Mouse (Mus musculus): ENCODE data around the gene Tbccd1. TPM values are rescaled to one million over a fixed set of nuclear protein-coding genes. Genes with fewer than 3 reads are reported as not detected.

Tbccd1 gene
- polyA plus RNA-seq, 1 experiment from 2014 or later: 34.0 TPM

DNA sequence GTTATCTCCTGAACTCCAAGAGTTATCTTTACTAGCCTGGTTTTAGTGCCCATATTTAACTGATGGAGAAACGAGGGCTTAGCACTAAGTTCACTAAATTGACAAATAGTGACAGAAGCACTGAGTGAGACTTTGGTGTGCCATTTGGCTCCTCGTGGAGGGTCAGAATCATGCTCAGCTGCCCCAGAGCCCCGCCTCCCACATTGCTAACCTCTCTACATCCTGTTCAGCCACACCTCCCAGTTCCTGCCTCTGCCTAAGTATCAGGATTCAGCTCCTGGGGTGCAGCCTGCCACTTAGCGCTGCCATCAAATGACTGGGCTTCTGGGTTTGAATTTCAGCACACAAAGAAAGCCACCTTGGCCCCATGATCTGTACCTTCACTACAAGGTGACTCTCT lies 27.9 kb upstream of the Tbccd1 start:
- no peak for ATAC-seq (ENCODE audit: low FRiP score, low read depth)
- Histone ChIP-seq H3K27me3 (no peaks in the 10 kb centered on the region; the same call in 1 of the 2 replicates), H3K4me3 (no peak overlapping the region), H3K4me2 (replicated peaks) (no peak overlapping the region), H3K27ac (replicated peaks) (no peak overlapping the region), H3K36me3 (no peaks in the 10 kb centered on the region), H3K4me1 (peaks cover 11% of the 10 kb centered on the region; the same call in 1 of the 2 replicates), H3K9ac (replicated peaks) (no peak overlapping the region), H3K9me3 (no peaks in the 10 kb centered on the region)
- WGBS: 57% methylated on average over 4 of the region's 4 CpGs

DNA sequence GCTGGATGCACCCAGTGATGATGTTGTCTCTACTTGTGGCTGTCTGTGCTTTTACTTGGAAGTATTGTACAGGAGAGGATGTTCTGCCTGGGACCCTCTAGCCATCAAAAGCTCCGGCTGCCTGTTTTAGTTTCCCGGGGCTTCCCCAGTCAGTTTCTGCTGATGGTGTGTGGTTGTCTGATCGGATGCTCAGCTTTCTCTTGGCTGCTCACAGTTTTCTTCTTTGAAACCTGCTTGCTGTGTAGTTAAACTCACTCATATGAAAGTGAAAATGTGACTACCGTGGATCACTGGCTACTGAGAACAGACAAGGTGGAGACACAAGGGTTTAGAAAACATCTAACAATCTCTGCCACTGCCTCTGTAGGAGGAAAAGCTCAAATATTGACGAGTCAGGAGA lies 26.0 kb upstream of the Tbccd1 start:
- 82% methylated on average over 5 of the region's 5 CpGs for WGBS
- H3K4me2 ChIP-seq (replicated peaks): no peak overlapping the region
- no peaks in the 10 kb centered on the region for H3K9me3 ChIP-seq
- no peak overlapping the region for H3K9ac ChIP-seq (replicated peaks)
- no peaks in the 10 kb centered on the region; the same call in 1 of the 2 replicates for H3K27me3 ChIP-seq
- no peak overlapping the region for H3K27ac ChIP-seq (replicated peaks)
- H3K4me3 ChIP-seq: no peak overlapping the region
- no peak for ATAC-seq (ENCODE audit: low FRiP score, low read depth)
- peaks cover 7% of the 10 kb centered on the region; the same call in 1 of the 2 replicates for H3K4me1 ChIP-seq
- no peaks in the 10 kb centered on the region for H3K36me3 ChIP-seq

- H3K9me3 ChIP-seq: no peaks in the 10 kb centered on the region
- WGBS: 70% methylated on average over 4 of the region's 4 CpGs
- no peak for ATAC-seq (ENCODE audit: low FRiP score, low read depth)
These were observed 24.0 kb upstream of the Tbccd1 start for GRCm38 (mm10) chr16:22881487-22881886.

GRCm38 (mm10) chr16:22880900-22881299 lies 23.4 kb upstream of the Tbccd1 start:
- H3K36me3 ChIP-seq: no peaks in the 10 kb centered on the region
- WGBS: 8% methylated on average over 6 of the region's 6 CpGs
- H3K4me3 ChIP-seq: no peak overlapping the region
- H3K27me3 ChIP-seq: no peaks in the 10 kb centered on the region; the same call in 1 of the 2 replicates
- no peaks in the 10 kb centered on the region for H3K9me3 ChIP-seq
- no peak for ATAC-seq (ENCODE audit: low FRiP score, low read depth)
- H3K4me2 ChIP-seq (replicated peaks): no peak overlapping the region
- no peak overlapping the region for H3K9ac ChIP-seq (replicated peaks)
- peaks cover 7% of the 10 kb centered on the region; the same call in 1 of the 2 replicates for H3K4me1 ChIP-seq
- no peak overlapping the region for H3K27ac ChIP-seq (replicated peaks)

More at GRCm38 (mm10) chr16:22881487-22881886, 24.0 kb upstream of the Tbccd1 start:
- Histone ChIP-seq H3K36me3 (no peaks in the 10 kb centered on the region), H3K4me2 (replicated peaks) (no peak overlapping the region), H3K27me3 (no peaks in the 10 kb centered on the region; the same call in 1 of the 2 replicates), H3K9ac (replicated peaks) (no peak overlapping the region), H3K27ac (replicated peaks) (no peak overlapping the region), H3K4me3 (no peak overlapping the region), H3K4me1 (peaks cover 7% of the 10 kb centered on the region; the same call in 1 of the 2 replicates)

DNA sequence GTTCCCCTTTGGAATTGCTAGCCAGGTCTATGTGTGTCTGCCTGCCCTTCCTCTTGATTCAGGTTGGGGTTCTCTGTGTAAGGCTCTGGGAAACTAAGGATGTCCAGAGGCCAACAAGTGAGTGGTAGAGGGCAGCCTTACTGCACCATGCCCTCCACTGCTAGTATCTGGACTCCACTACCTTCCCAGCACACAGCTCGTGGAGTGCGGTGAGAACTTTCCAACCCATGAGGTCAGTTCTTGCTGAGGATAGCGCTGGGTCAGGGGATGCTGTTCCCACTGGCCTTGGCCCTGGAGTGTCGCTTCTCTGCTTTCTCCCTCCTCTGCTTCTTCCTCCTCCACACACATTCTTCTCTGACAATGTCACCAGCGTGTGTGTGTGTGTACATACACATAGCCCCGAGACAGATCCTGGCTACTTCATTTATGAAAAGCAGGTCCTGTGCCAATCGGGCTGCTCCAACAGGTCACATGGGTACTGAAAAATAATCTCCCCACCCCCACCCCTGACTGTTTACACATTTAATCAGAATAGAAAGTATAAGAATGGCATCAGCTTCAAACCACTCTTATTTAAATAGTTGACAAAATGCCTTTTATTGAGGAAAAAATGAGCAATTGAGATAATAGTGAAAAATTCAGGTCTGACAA lies 22.6 kb upstream of the Tbccd1 start:
- no peak overlapping the region for H3K4me3 ChIP-seq
- H3K27ac ChIP-seq (replicated peaks): no peak overlapping the region
- 66% methylated on average over 7 of the region's 7 CpGs for WGBS
- ATAC-seq (ENCODE audit: low FRiP score, low read depth): no peak
- H3K36me3 ChIP-seq: no peaks in the 10 kb centered on the region
- peaks cover 7% of the 10 kb centered on the region; the same call in 1 of the 2 replicates for H3K4me1 ChIP-seq
- no peaks in the 10 kb centered on the region for H3K27me3 ChIP-seq
- H3K4me2 ChIP-seq (replicated peaks): no peak overlapping the region
- H3K9ac ChIP-seq (replicated peaks): no peak overlapping the region
- H3K9me3 ChIP-seq: no peaks in the 10 kb centered on the region

DNA sequence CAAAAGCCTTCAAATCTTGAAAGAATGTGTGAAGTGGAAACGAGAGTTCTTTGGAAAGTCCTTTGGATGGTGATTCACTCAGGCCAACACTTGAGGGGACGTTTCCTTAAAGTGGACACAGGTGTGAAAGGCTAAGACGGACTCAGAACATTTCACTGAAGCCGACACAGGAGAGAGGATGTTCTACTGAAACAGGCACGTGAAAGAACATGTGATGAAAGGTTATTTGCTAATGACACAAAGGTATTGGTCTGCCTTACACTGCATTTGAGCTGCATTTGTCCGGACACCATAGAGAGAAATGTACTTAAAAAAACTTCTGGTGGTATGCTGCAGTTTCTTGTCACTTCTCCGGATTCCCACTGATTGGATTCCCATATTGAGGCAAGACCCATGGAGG lies 21.2 kb upstream of the Tbccd1 start:
- no peak for ATAC-seq (ENCODE audit: low FRiP score, low read depth)
- Histone ChIP-seq H3K4me1 (peaks cover 7% of the 10 kb centered on the region; the same call in 1 of the 2 replicates), H3K4me2 (replicated peaks) (no peak overlapping the region), H3K4me3 (no peak overlapping the region), H3K9me3 (no peaks in the 10 kb centered on the region), H3K9ac (replicated peaks) (no peak overlapping the region), H3K27ac (replicated peaks) (no peak overlapping the region), H3K27me3 (no peaks in the 10 kb centered on the region), H3K36me3 (no peaks in the 10 kb centered on the region)
- WGBS: 77% methylated on average over 7 of the region's 7 CpGs

DNA sequence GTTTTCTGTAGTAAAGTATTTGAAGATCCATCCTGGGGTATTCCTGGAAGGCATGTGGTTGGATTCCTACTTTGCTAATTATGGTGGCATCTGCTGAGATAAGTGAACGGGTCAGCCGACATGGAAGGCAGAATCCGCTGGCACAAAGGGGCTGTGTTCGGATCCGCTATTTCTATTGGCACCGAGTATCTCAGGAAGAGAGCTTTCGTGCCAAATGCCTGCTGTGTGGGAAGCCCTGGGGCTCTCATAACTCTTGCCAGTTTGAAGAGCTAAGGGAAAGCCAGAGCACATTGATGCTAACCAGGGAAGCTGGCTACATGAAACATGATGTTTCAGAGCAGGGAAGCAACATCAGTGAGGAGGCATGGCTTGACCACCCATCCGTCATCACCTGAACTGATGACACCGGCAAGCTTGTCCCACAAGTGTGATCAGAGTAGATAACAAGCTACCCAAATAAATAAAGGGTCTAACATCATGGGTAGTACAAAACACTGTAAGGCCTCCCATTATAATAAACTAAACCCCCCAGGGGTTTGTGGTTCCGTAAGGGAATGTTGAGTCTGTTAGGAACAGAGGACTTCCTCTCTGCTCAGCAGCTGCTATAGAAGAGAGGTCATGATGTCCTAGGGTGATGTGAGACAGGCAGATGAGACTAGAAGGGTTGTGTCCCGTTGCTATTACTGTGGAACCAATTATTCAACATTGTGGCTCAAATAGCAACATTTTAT lies 20.4 kb upstream of the Tbccd1 start:
- H3K27me3 ChIP-seq: no peaks in the 10 kb centered on the region
- H3K9me3 ChIP-seq: no peaks in the 10 kb centered on the region
- peaks cover 7% of the 10 kb centered on the region; the same call in 1 of the 2 replicates for H3K4me1 ChIP-seq
- H3K27ac ChIP-seq (replicated peaks): no peak overlapping the region
- ATAC-seq (ENCODE audit: low FRiP score, low read depth): no peak
- H3K36me3 ChIP-seq: peaks cover 8% of the 10 kb centered on the region
- no peak overlapping the region for H3K4me3 ChIP-seq
- 87% methylated on average over 11 of the region's 11 CpGs for WGBS
- no peak overlapping the region for H3K9ac ChIP-seq (replicated peaks)
- H3K4me2 ChIP-seq (replicated peaks): no peak overlapping the region

GRCm38 (mm10) chr16:22876218-22877043 lies 19.0 kb upstream of the Tbccd1 start:
- WGBS: 58% methylated on average over 9 of the region's 9 CpGs
- no peak overlapping the region for H3K9ac ChIP-seq (replicated peaks)
- H3K27ac ChIP-seq (replicated peaks): no peak overlapping the region
- no peaks in the 10 kb centered on the region for H3K27me3 ChIP-seq
- H3K9me3 ChIP-seq: no peaks in the 10 kb centered on the region
- ATAC-seq (ENCODE audit: low FRiP score, low read depth): no peak
- peaks cover 21% of the 10 kb centered on the region for H3K36me3 ChIP-seq
- H3K4me1 ChIP-seq: peaks cover 7% of the 10 kb centered on the region; the same call in 1 of the 2 replicates
- no peak overlapping the region for H3K4me2 ChIP-seq (replicated peaks)
- H3K4me3 ChIP-seq: no peak overlapping the region

DNA sequence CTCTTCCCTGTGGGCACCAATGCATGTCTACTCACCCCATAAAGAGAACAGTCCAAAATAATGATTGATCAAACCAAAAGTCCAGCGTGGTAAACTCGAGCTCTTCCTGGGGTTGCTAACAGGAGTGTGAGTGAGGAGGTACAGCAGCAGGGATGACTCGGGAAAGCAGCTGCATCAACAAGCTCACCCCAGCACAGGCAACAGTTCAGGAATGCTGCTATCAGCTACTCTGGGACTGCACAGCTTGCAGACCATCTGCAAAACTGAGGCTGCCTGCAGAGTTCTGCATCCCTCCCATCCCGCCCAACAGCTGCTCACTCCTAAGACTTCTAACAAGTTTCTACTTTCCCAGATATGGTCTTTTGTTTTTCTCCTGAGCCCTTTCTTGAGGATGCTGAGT lies 15.9 kb upstream of the Tbccd1 start:
- Histone ChIP-seq H3K36me3 (peaks cover 52% of the 10 kb centered on the region), H3K4me3 (no peak overlapping the region), H3K27me3 (no peaks in the 10 kb centered on the region), H3K9me3 (no peaks in the 10 kb centered on the region), H3K27ac (replicated peaks) (no peak overlapping the region), H3K4me2 (replicated peaks) (no peak overlapping the region), H3K9ac (replicated peaks) (no peak overlapping the region), H3K4me1 (no peaks in the 10 kb centered on the region)
- whole genome bisulfite sequencing: 77% methylated on average over 4 of the region's 4 CpGs
- no peak for ATAC-seq (ENCODE audit: low FRiP score, low read depth)

DNA sequence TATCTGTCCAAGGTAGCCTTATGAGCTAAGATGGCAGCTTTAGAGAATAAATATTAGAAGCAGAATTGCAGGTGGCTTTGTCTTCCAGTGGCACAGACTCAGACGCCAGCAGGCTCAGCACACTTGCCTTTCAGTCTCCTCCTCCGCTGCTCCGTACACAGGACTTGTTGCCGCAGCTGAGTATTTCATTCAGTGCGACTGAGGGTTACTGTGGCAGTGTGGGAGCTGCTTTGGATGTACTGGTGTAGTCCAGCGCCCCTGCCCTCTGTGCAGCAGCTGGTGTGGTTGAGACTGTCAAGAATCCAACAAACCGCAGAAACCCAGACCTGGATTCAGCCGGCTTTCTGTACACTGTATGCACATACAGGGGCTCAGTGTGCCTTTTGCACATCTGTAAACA lies 14.9 kb upstream of the Tbccd1 start:
- H3K27ac ChIP-seq (replicated peaks): no peak overlapping the region
- H3K4me1 ChIP-seq: no peaks in the 10 kb centered on the region
- no peak overlapping the region for H3K9ac ChIP-seq (replicated peaks)
- 94% methylated on average over 8 of the region's 8 CpGs for WGBS
- no peak for ATAC-seq (ENCODE audit: low FRiP score, low read depth)
- H3K27me3 ChIP-seq: no peaks in the 10 kb centered on the region
- H3K9me3 ChIP-seq: no peaks in the 10 kb centered on the region
- H3K36me3 ChIP-seq: peaks cover 60% of the 10 kb centered on the region
- H3K4me2 ChIP-seq (replicated peaks): no peak overlapping the region
- no peak overlapping the region for H3K4me3 ChIP-seq

GRCm38 (mm10) chr16:22856773-22857172 lies 696 bp downstream of the Tbccd1 start:
- Histone ChIP-seq H3K4me1 (peaks cover 16% of the 10 kb centered on the region), H3K27ac (replicated peaks) (no peak overlapping the region), H3K36me3 (0 out of 2 replicates have a peak, but pooled peaks cover 5% of the 10 kb centered on the region), H3K9ac (replicated peaks) (peak overlapping the region; percentile 37), H3K4me3 (peak overlapping the region; percentile 86), H3K9me3 (no peaks in the 10 kb centered on the region), H3K27me3 (no peaks in the 10 kb centered on the region), H3K4me2 (replicated peaks) (peak overlapping the region; percentile 93)
- no peak for ATAC-seq (ENCODE audit: low FRiP score, low read depth)
- WGBS: 19% methylated on average over 9 of the region's 9 CpGs
